Mouse (Mus musculus) stomach, postnatal 0 days (tissue): ENCODE data around the gene Ddc.

Source experiments
- CTCF ChIP-seq: IDR thresholded peaks from 2 replicates; pipeline ENCODE4 v1.5.1; 2016; ENCODE audit warnings: antibody characterized with exemption, low read depth, mild to moderate bottlenecking, moderate library complexity
- EP300 ChIP-seq: optimal IDR thresholded peaks from 2 replicates; pipeline ENCODE3; 2016; ENCODE audit warnings: antibody characterized with exemption

DNA sequence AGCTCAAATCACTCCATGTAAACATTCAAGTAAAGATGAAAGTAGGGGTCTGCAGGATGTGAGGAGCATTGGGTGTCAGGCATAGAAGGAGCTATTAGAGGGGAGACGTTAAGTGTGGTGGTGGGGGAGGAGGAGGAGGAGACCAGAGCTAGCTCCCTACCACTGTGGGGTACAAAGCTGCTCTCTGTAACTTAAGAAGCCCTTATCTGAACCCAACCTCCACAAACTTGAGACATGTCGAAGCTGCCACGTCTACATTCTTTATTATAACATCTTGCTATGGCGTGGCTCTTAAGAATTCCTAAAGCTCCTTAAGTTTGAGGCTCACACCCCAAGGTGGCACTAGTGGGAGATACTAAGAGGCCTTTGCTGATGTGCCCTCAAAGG lies 20.1 kb downstream of the Ddc start:
- TF ChIP-seq CTCF (peak; percentile 16; the same call in 1 of the 2 replicates), EP300 (no peak)
